Mouse (Mus musculus) midbrain, postnatal 0 days (tissue): Measurements from ENCODE around the gene Pygo1. TPM values are rescaled to one million over a fixed set of nuclear protein-coding genes. Genes with fewer than 3 reads are reported as not detected.

Source experiments
- ATAC-seq: fragments of 200-750 bp; cut with Nextera tagmentation; 2 replicates; pipeline ENCODE4 v1.8.0; 2017; ENCODE audit warnings: moderate number of reproducible peaks, mild to moderate bottlenecking, moderate TSS enrichment, moderate library complexity; ENCODE audit not compliant: low FRiP score
- DNase-seq: peaks from one replicate; pipeline ENCODE4 v3.0.0-alpha.2; 2015; ENCODE audit warnings: low spot score
- H3K27ac ChIP-seq: fragments of 300-500 bp; sonication (generic); 2 replicates; pipeline ENCODE4 v1.5.1; 2014; ENCODE audit warnings: low read depth, mild to moderate bottlenecking, low read length, mixed read lengths
- H3K27me3 ChIP-seq: fragments of 300-500 bp; sonication (generic); 2 replicates; pipeline ENCODE4 v1.6.1; 2014; ENCODE audit warnings: low read length, control low read depth, mixed read lengths; ENCODE audit not compliant: insufficient read depth
- H3K36me3 ChIP-seq: fragments of 300-500 bp; sonication (generic); 2 replicates; pipeline ENCODE4 v1.6.1; 2014; ENCODE audit warnings: low read length, control low read depth, mixed read lengths; ENCODE audit not compliant: insufficient read depth
- H3K4me1 ChIP-seq: fragments of 300-500 bp; sonication (generic); 2 replicates; pipeline ENCODE4 v1.6.1; 2014; ENCODE audit warnings: mild to moderate bottlenecking, control low read depth, antibody characterized with exemption, low read length, mixed read lengths; ENCODE audit not compliant: insufficient read depth
- H3K4me2 ChIP-seq: fragments of 300-500 bp; sonication (generic); 2 replicates; pipeline ENCODE4 v1.6.1; 2014; ENCODE audit warnings: low read depth, mild to moderate bottlenecking, low read length, mixed read lengths; ENCODE audit not compliant: poor library complexity, severe bottlenecking
- H3K4me3 ChIP-seq: fragments of 300-500 bp; sonication (generic); 2 replicates; pipeline ENCODE4 v1.5.1; 2014; ENCODE audit warnings: low read depth, mild to moderate bottlenecking, low read length, moderate library complexity
- H3K9ac ChIP-seq: fragments of 300-500 bp; sonication (generic); replicated peaks from 2 replicates; pipeline ENCODE4 v1.6.1; 2014; ENCODE audit warnings: mild to moderate bottlenecking, low read length, moderate library complexity, mixed read lengths; ENCODE audit not compliant: poor library complexity, severe bottlenecking
- H3K9me3 ChIP-seq: fragments of 300-500 bp; sonication (generic); 2 replicates; pipeline ENCODE4 v1.6.1; 2016; ENCODE audit warnings: low read length, control low read depth
- CTCF ChIP-seq: IDR thresholded peaks from 2 replicates; pipeline ENCODE4 v1.5.1; 2016; ENCODE audit warnings: antibody characterized with exemption, mild to moderate bottlenecking
- WGBS: fragments of 180-500 bp; shearing (Covaris S2); extraction: QIAGEN DNeasy Blood & Tissue Kit; methylation state at CpG from one replicate; pipeline ENCODE4 v1.1.7; 2014; 5-methylcytosine and 5-hydroxymethylcytosine counted together
- polyA plus RNA-seq: library from polyadenylated mRNA; unstranded; fragments of >200 nt; fragmentation: Nextera tagmentation; extraction: Ambion mirVana; gene quantifications from 2 replicates; pipeline ENCODE4 v1.2.1, GENCODE M21; 2015
- total RNA-seq: library from RNA; depleted of rRNA; stranded (reverse); fragments of >200 nt; gene quantifications from 2 replicates; pipeline ENCODE4 v1.2.3, GENCODE M21; 2014

Gene Pygo1
- total and polyA plus RNA-seq, 2 experiments from 2014 or later = 9.3 to 40.1 TPM

DNA sequence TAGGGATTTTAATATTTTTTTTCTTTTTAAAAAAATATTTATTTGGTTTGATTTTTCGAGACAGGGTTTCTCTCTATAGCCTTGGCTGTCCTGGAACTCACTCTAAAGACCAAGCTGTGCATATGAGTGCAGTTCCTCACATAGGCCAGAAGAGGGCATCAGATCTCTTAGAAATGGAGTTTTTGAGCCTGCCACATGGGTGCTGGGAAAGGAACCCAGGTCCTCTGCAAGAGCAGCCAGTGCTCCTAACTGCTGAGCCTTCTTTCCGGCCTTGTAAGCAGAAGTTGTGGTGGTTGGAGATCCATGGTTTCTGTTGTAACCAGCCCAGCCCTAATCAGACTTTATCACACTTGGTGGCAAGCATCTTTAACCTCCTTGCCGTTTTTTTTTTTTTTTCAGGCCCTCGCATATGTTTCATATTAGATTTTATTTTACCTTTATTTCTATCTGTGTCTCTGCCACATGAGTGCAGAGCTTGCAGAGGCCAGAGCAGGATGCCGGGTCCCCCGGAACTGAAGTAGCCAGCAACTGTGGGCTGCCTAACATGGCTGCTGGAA, 30.6 kb upstream of the Pygo1 start:
- ATAC-seq (no peak), DNase-seq (no peak)
- WGBS = 93% methylated on average over 6 of the region's 6 CpGs
- peak; percentile 18; the same call in 1 of the 2 replicates for TF ChIP-seq CTCF
- Histone ChIP-seq H3K27me3 (no peaks in the 10 kb centered on the region), H3K9me3 (no peaks in the 10 kb centered on the region), H3K4me2 (no peak overlapping the region), H3K9ac (no peak overlapping the region), H3K27ac (no peak overlapping the region), H3K4me1 (no peaks in the 10 kb centered on the region), H3K36me3 (no peaks in the 10 kb centered on the region), H3K4me3 (no peak overlapping the region)

DNA sequence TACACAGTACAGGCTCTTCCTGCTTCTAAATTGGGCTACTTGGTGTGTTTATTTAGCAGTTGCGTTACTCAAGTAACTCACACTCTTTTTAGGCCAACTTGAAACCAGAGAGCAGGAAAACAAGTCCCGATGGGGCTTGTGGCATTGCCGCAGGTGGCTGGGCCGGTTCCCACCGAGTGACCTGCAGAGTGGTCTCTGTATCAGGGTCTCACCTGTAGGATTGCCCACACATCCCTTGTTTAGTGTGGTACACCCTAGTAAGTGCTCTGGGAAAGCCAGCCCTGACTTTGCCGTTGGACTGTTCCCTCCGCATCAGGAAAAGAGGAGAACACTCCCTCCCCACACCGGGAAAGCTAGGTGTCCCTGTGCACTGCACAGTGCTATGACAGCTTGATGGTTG, 23.4 kb upstream of the Pygo1 start:
- H3K9me3 ChIP-seq = no peaks in the 10 kb centered on the region
- no peak overlapping the region for H3K4me3 ChIP-seq
- no peak for TF ChIP-seq CTCF
- H3K4me1 ChIP-seq = no peaks in the 10 kb centered on the region
- DNase-seq = no peak
- no peak for ATAC-seq
- no peak overlapping the region for H3K4me2 ChIP-seq
- WGBS = 90% methylated on average over 8 of the region's 8 CpGs
- no peaks in the 10 kb centered on the region for H3K36me3 ChIP-seq
- H3K27me3 ChIP-seq = no peaks in the 10 kb centered on the region
- no peak overlapping the region for H3K9ac ChIP-seq
- H3K27ac ChIP-seq = no peak overlapping the region

DNA sequence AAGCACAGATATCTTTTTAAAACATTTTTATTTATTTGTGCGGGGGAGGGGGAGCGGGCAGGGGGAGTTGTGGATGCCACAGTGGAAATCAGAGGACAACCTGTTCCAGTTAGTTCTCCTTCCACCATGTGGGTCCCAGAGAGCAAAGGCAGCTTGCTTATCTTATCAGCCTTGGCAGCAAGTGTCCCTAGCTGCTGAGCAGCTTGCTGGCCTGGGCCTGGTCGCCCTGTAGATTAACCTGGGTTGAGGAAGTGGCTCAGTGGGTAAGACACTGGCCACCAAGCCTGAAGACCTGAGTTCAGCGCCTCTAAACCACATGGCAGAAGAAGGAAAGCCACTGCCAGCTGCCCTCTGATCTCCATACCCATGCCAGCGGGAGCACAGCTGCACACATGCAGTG, 22.8 kb upstream of the Pygo1 start:
- Histone ChIP-seq H3K4me2 (no peak overlapping the region), H3K27me3 (no peaks in the 10 kb centered on the region), H3K9ac (no peak overlapping the region), H3K36me3 (no peaks in the 10 kb centered on the region), H3K27ac (no peak overlapping the region), H3K4me3 (no peak overlapping the region), H3K4me1 (no peaks in the 10 kb centered on the region), H3K9me3 (no peaks in the 10 kb centered on the region)
- ATAC-seq = no peak
- WGBS = 94% methylated on average over 5 of the region's 5 CpGs
- TF ChIP-seq CTCF = no peak
- DNase-seq = no peak

DNA sequence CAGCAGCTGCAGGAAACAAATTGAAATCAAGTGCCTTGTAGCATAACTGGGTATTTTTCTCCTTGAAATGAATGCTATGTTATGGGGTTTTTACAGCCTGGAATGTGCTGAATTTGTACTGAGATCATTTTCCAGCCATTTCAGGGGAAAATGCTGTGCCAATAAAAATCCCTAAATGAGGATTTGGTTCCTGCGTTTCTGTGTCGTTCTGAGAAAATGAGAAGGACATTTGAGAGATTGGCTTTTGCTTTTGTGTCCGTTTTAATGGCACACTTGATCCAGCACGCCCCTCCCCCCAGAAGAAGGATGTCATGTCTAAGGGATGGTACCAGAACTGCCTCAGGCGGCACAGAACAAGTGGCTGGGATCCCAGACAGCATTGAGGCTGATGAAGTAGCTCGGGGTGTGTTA, 18.7 kb upstream of the Pygo1 start:
- Histone ChIP-seq H3K9ac (no peak overlapping the region), H3K9me3 (no peaks in the 10 kb centered on the region), H3K4me2 (no peak overlapping the region), H3K27me3 (no peaks in the 10 kb centered on the region), H3K36me3 (no peaks in the 10 kb centered on the region), H3K4me3 (no peak overlapping the region), H3K4me1 (no peaks in the 10 kb centered on the region), H3K27ac (no peak overlapping the region)
- DNase-seq (peak; percentile 8), ATAC-seq (no peak)
- no peak for TF ChIP-seq CTCF
- 73% methylated on average over 6 of the region's 6 CpGs for WGBS

DNA sequence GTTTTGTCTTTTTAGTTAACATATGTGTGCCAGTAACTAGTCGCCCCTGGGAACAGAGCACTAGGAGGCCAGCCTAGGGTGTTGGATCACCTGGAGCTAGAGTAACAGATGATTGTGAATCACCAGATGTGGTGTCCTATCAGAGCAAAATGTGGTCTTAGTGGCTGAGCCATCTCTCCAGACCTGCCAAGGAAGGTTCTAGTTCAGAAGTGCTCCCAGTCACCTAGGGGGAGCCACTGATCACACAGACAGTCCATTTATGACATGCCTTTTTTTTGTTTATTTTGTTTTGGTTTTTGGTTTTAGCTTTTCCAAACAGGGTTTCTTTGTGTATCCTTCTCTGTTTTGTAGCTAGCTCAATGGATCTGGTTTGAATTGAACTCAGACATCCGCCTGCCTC, 14.1 kb upstream of the Pygo1 start:
- Histone ChIP-seq H3K9me3 (no peaks in the 10 kb centered on the region), H3K36me3 (no peaks in the 10 kb centered on the region), H3K4me1 (no peaks in the 10 kb centered on the region), H3K27ac (no peak overlapping the region), H3K9ac (no peak overlapping the region), H3K4me2 (no peak overlapping the region), H3K27me3 (no peaks in the 10 kb centered on the region), H3K4me3 (no peak overlapping the region)
- no peak for TF ChIP-seq CTCF
- DNase-seq (no peak), ATAC-seq (no peak)
- 91% methylated on average over 2 of the region's 2 CpGs for WGBS

DNA sequence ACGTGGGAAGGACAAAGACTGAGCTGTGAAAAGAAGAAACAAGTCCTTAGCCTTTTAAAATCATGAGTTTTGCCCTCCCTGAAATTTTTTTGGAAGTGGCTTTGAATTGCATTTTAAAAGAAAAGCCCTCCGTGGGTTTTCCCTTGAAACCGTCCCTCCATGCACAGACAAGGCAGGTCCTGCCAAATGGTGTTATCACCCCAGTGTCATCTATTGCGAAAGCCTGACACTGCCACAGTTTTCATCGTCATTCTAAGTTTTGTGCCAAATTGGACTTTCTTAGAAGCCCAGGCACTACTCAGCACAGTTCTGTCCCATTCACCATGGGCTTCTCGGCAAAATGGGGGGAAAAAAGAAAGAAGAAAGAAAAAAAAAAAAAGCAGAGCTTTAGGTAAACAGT, 11.9 kb upstream of the Pygo1 start:
- no peak overlapping the region for H3K4me2 ChIP-seq
- no peak for TF ChIP-seq CTCF
- WGBS = 70% methylated on average over 6 of the region's 6 CpGs
- no peak overlapping the region for H3K9ac ChIP-seq
- DNase-seq (no peak), ATAC-seq (no peak)
- H3K4me3 ChIP-seq = no peak overlapping the region
- H3K36me3 ChIP-seq = no peaks in the 10 kb centered on the region
- no peaks in the 10 kb centered on the region for H3K9me3 ChIP-seq
- H3K4me1 ChIP-seq = no peaks in the 10 kb centered on the region
- no peak overlapping the region for H3K27ac ChIP-seq
- H3K27me3 ChIP-seq = no peaks in the 10 kb centered on the region
